Mouse (Mus musculus): ENCODE data around the gene Gm7358. TPM values are rescaled to one million over a fixed set of nuclear protein-coding genes. Genes with fewer than 3 reads are reported as not detected.
"Not testable (repeated sequence)": the region's sequence is repeated elsewhere in the genome, so short reads cannot be mapped to it uniquely, and the experiment has no call there.

The Gm7358 gene
- polyA plus RNA-seq, 2 experiments, result not detected

- not testable (repeated sequence) for H3K4me1 ChIP-seq (ENCODE audit: control insufficient read depth, insufficient read depth, low read length); DNase-seq (ENCODE audit: low spot score); H3K4me2 ChIP-seq (replicated peaks; ENCODE audit: low read depth, low read length, severe bottlenecking); H3K9ac ChIP-seq (ENCODE audit: low read depth, low read length, severe bottlenecking); H3K27me3 ChIP-seq (ENCODE audit: control insufficient read depth, insufficient read depth, low read length); H3K36me3 ChIP-seq (ENCODE audit: control insufficient read depth, insufficient read depth, low read length); H3K4me3 ChIP-seq (replicated peaks; ENCODE audit: low read length); ATAC-seq (ENCODE audit: low FRiP score, low read depth); H3K27ac ChIP-seq (replicated peaks; ENCODE audit: low read depth, low read length); H3K9me3 ChIP-seq (ENCODE audit: control insufficient read depth, low read length)
- WGBS, result 81% methylated on average over 4 of the region's 4 CpGs
Measured at GRCm38 (mm10) chr17:14036113-14036512, 23.2 kb downstream of the Gm7358 start.

Other genes starting within 250 kb of the Gm7358 start
- gene Gm7168, start 111.2 kb downstream of the Gm7358 start, polyA plus RNA-seq (2012; rRNA removed), result 0.06 TPM in 1 of 2 replicates, not detected in the other
- gene Gm7168, start 111.2 kb downstream of the Gm7358 start, polyA plus RNA-seq (2014; fragmentation: Nextera tagmentation; extraction: Ambion mirVana), result 0.11 TPM in 1 of 2 replicates, not detected in the other
- not detected in 2 replicates for gene Gm7356, start 55.8 kb downstream of the Gm7358 start, polyA plus RNA-seq (2012; rRNA removed)
- gene Gm7356, start 55.8 kb downstream of the Gm7358 start, polyA plus RNA-seq (2014; fragmentation: Nextera tagmentation; extraction: Ambion mirVana), result not detected in 2 replicates
- gene Dact2, start 144.8 kb upstream of the Gm7358 start, polyA plus RNA-seq (2012; rRNA removed), result 1.3 and 2.3 TPM in 2 replicates
- 0.69 and 0.99 TPM in 2 replicates for gene Dact2, start 144.8 kb upstream of the Gm7358 start, polyA plus RNA-seq (2014; fragmentation: Nextera tagmentation; extraction: Ambion mirVana)
- gene Smoc2, start 220.0 kb upstream of the Gm7358 start, polyA plus RNA-seq (2012; rRNA removed), result 152 and 158 TPM in 2 replicates
- gene Smoc2, start 220.0 kb upstream of the Gm7358 start, polyA plus RNA-seq (2014; fragmentation: Nextera tagmentation; extraction: Ambion mirVana), result 168 and 173 TPM in 2 replicates